ENCODE assay signal across 8 mouse cellular contexts in the genomic region with DNA sequence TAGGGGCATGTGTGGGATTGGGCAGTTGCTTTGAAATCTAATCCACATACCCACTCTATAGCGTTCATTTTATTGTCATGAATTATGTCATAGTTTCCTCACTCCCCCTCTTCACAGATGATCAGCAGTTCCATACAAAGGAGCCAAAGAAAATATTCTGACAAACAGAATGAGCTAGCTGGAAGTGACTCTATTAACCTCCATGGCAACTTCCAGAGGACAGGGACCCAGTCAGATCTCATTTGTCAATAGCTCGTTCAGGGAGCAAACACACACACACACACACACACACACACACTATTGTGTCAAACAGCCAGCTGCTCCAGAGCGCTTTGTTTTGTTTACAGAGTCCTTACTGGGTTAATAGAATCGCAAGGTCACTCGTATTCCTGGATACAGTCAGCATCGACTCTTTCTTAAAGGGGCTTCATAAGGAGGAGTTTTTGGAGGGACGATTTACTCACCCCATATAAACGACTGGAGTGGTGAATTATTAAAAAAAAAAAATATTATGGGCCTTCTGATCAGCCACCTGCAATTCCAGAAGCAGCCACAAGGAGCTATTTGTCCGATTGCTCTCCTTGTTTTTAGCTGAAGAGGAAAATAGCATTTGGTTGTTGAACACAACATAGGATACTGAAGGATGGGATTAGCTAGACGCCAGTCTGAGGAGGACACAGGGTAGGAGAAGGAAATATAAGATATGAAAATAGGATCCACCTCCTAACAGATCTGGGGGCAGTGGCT.
A peak's percentile ranks its signal among the peaks of the same experiment; 100 is the strongest.
DNase-seq lines count a peak whose midpoint lies in the region; ATAC-seq and TF ChIP-seq lines count a peak whose summit lies in the region.

No protein-coding gene starts in this region.

- WGBS in forebrain, embryonic 12.5 days: 40% methylated on average over 10 of the region's 10 CpGs
- 60% methylated on average over 10 of the region's 10 CpGs for WGBS in forebrain, embryonic 10.5 days
- whole genome bisulfite sequencing in thymus, adult 2 months: 52% methylated on average over 10 of the region's 10 CpGs
- 34% methylated on average over 10 of the region's 10 CpGs for WGBS in embryonic facial prominence, embryonic 14.5 days

- no peak overlapping the region for H3K4me2 ChIP-seq in forebrain, embryonic 12.5 days
- H3K4me2 ChIP-seq in embryonic facial prominence, embryonic 14.5 days (ENCODE audit: low read depth, low read length): no peak overlapping the region

- H3K9me3 ChIP-seq in forebrain, embryonic 12.5 days: no peaks in the 10 kb centered on the region
- H3K9me3 ChIP-seq in forebrain, embryonic 10.5 days: peaks cover 5% of the 10 kb centered on the region; the same call in 1 of the 2 replicates
- H3K9me3 ChIP-seq in embryonic facial prominence, embryonic 14.5 days (ENCODE audit: control insufficient read depth, low read length): 0 out of 2 replicates have a peak, but pooled peaks cover 6% of the 10 kb centered on the region

- no peaks in the 10 kb centered on the region for H3K36me3 ChIP-seq in forebrain, embryonic 12.5 days (replicated peaks)
- no peaks in the 10 kb centered on the region for H3K36me3 ChIP-seq in forebrain, embryonic 10.5 days (replicated peaks)
- no peaks in the 10 kb centered on the region for H3K36me3 ChIP-seq in thymus, adult 2 months (ENCODE audit: control insufficient read depth, insufficient read depth, low read length)
- H3K36me3 ChIP-seq in embryonic facial prominence, embryonic 14.5 days (ENCODE audit: control insufficient read depth, insufficient read depth, low read length): no peaks in the 10 kb centered on the region

- H3K4me3 ChIP-seq in forebrain, embryonic 12.5 days (replicated peaks): no peak overlapping the region
- H3K4me3 ChIP-seq in forebrain, embryonic 10.5 days: no peak overlapping the region
- H3K4me3 ChIP-seq in thymus, adult 2 months (ENCODE audit: control insufficient read depth, insufficient read depth, low read length): no peak overlapping the region
- H3K4me3 ChIP-seq in embryonic facial prominence, embryonic 14.5 days (ENCODE audit: low read depth, low read length): no peak overlapping the region

- TF ChIP-seq CTCF in thymus, adult 2 months (IDR thresholded peaks at IDR 0.05; ENCODE audit: borderline replicate concordance, control insufficient read depth, extremely low read depth, insufficient read depth, low read length, poor library complexity): no peak

- 0 out of 2 replicates have a peak, but pooled peaks have one; percentile 69 for ATAC-seq in forebrain, embryonic 12.5 days (ENCODE audit: low FRiP score)
- ATAC-seq in embryonic facial prominence, embryonic 14.5 days (ENCODE audit: low read depth): peak; percentile 72; the same call in 1 of the 2 replicates

- H3K9ac ChIP-seq in forebrain, embryonic 12.5 days: no peak overlapping the region
- no peak overlapping the region for H3K9ac ChIP-seq in embryonic facial prominence, embryonic 14.5 days (ENCODE audit: low read depth, low read length)

- H3K4me1 ChIP-seq in forebrain, embryonic 12.5 days: peaks cover 28% of the 10 kb centered on the region
- peaks cover 29% of the 10 kb centered on the region for H3K4me1 ChIP-seq in forebrain, embryonic 10.5 days
- H3K4me1 ChIP-seq in thymus, adult 2 months (replicated peaks; ENCODE audit: control insufficient read depth, insufficient read depth, low read length): no peaks in the 10 kb centered on the region; the same call in 1 of the 2 replicates
- H3K4me1 ChIP-seq in embryonic facial prominence, embryonic 14.5 days (ENCODE audit: control insufficient read depth, insufficient read depth, low read length): peaks cover 4% of the 10 kb centered on the region

- 0 out of 2 replicates have a peak, but pooled peaks cover 5% of the 10 kb centered on the region for H3K27me3 ChIP-seq in forebrain, embryonic 12.5 days
- peaks cover 10% of the 10 kb centered on the region; the same call in 1 of the 2 replicates for H3K27me3 ChIP-seq in forebrain, embryonic 10.5 days (ENCODE audit: poor library complexity, severe bottlenecking)
- H3K27me3 ChIP-seq in thymus, adult 2 months (ENCODE audit: control insufficient read depth, insufficient read depth, low read length): no peaks in the 10 kb centered on the region
- no peaks in the 10 kb centered on the region for H3K27me3 ChIP-seq in embryonic facial prominence, embryonic 14.5 days (replicated peaks; ENCODE audit: control insufficient read depth, insufficient read depth, low read length)

- DNase-seq in forebrain, embryonic 10.5 days (ENCODE audit: extremely low spot score, low spot score): no peak
- peak; percentile 9 for DNase-seq in thymus, adult 2 months
- no peak for DNase-seq in thymus, adult 18-20 months
- peak; percentile 63 for DNase-seq in embryonic facial prominence, embryonic 14.5 days (ENCODE audit: low spot score)
- peak; percentile 41 for DNase-seq in kidney, adult 9 months
- peak; percentile 57 for DNase-seq in mesoderm, embryonic 11.5 days (ENCODE audit: low read depth, low spot score)
- DNase-seq in spleen, postnatal 36 days (ENCODE audit: low spot score in 2 of 2): no peak

- no peak for TF ChIP-seq POLR2A in thymus, adult 2 months (IDR thresholded peaks at IDR 0.05; ENCODE audit: control insufficient read depth, extremely low read depth, insufficient read depth, low read length, poor library complexity)

- H3K27ac ChIP-seq in forebrain, embryonic 12.5 days: 0 out of 2 replicates have a peak overlapping the region, but pooled peaks have one; percentile 21
- H3K27ac ChIP-seq in forebrain, embryonic 10.5 days: no peak overlapping the region
- H3K27ac ChIP-seq in thymus, adult 2 months (ENCODE audit: control insufficient read depth, insufficient read depth, low read length): no peak overlapping the region
- no peak overlapping the region for H3K27ac ChIP-seq in embryonic facial prominence, embryonic 14.5 days (replicated peaks; ENCODE audit: low read depth, low read length)

Comparison
In these comparisons a context has a peak if more than half of its experiments do, and no peak if none do; other contexts are left out.
1. DNase-seq: peak in thymus, adult 2 months (single experiment), embryonic facial prominence, embryonic 14.5 days (single experiment), kidney, adult 9 months (single experiment) and mesoderm, embryonic 11.5 days (single experiment); none in forebrain, embryonic 10.5 days (single experiment), thymus, adult 18-20 months (0 of 2) and spleen, postnatal 36 days (0 of 2).